Mouse (Mus musculus) spleen, adult 2 months (tissue): ENCODE results near the gene Atp8a1.

Source experiments
- CTCF ChIP-seq: fragments of 200-500 bp; IDR thresholded peaks from 2 replicates; pipeline ENCODE4 v1.5.1; 2011; ENCODE audit warnings: mild to moderate bottlenecking, inconsistent platforms; ENCODE audit not compliant: insufficient read depth, insufficient read length, insufficient replicate concordance; ENCODE audit errors: extremely low read depth
- POLR2A ChIP-seq: fragments of 200-500 bp; IDR thresholded peaks from 2 replicates; pipeline ENCODE4 v1.6.1; 2011; ENCODE audit warnings: low read depth, low read length, inconsistent platforms

DNA sequence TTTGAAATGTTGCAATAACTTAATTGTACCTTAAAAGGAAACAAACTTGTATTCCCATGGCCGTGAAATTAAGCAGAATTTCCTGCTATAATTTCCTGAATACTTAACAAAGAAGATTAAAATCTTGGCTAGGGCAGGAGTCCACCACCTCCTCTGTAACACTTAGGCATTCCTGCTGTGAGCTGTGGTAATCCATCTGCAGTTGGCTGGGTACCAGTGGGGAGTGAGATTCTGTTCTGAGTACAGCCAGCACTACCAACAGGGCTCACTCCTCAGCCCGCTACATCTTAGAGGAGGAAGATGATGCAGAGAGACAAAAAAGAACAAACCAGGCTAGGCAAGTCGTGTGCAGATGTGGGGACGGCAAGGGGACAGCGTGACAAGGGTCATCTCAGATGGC lies 192.7 kb downstream of the Atp8a1 start:
- TF ChIP-seq POLR2A (no peak), CTCF (no peak)
